Mouse (Mus musculus) ES-E14 (cell line): ENCODE data around the gene Gm27021. TPM values are rescaled to one million over a fixed set of nuclear protein-coding genes. Genes with fewer than 3 reads are reported as not detected.
A peak's percentile ranks its signal among the peaks of the same experiment; 100 is the strongest.

Source experiments
- DNase-seq: peaks from one replicate; pipeline ENCODE4 v3.0.0-alpha.2; 2013; ENCODE audit warnings: low read depth, low spot score
- H3K27ac ChIP-seq: 2 replicates; pipeline ENCODE4 v1.5.1; 2012; ENCODE audit warnings: low read depth, mild to moderate bottlenecking, low read length, moderate library complexity, mixed read lengths; ENCODE audit not compliant: poor library complexity, insufficient read depth, severe bottlenecking
- H3K36me3 ChIP-seq: 2 replicates; pipeline ENCODE4 v1.6.1; 2012; ENCODE audit warnings: mild to moderate bottlenecking, low read length, moderate library complexity, mixed read lengths; ENCODE audit not compliant: control insufficient read depth, poor library complexity, insufficient read depth, severe bottlenecking
- H3K4me1 ChIP-seq, 2 experiments: fragments of 150-350 bp in 1 of 2; sonication (generic) in 1 of 2; 2 replicates each; pipeline ENCODE4 v1.6.1; 2012; ENCODE audit warnings: low read length in 2 of 2, mild to moderate bottlenecking in 1 of 2, mixed read lengths in 1 of 2; ENCODE audit not compliant: control insufficient read depth in 2 of 2, insufficient read depth in 2 of 2, poor library complexity in 1 of 2
- H3K4me3 ChIP-seq, 2 experiments: fragments of 150-350 bp in 1 of 2; sonication (generic) in 1 of 2; 2 replicates each; pipeline ENCODE4 v1.5.1; 2012; ENCODE audit warnings: low read length in 2 of 2, low read depth in 1 of 2, mild to moderate bottlenecking in 1 of 2, mixed read lengths in 1 of 2; ENCODE audit not compliant: insufficient read depth in 1 of 2, poor library complexity in 1 of 2, severe bottlenecking in 1 of 2
- H3K9ac ChIP-seq: 2 replicates; pipeline ENCODE4 v1.6.1; 2012; ENCODE audit warnings: low read depth, mild to moderate bottlenecking, low read length, mixed read lengths; ENCODE audit not compliant: poor library complexity, insufficient read depth, severe bottlenecking
- H3K9me3 ChIP-seq: fragments of 150-350 bp; sonication (generic); 2 replicates; pipeline ENCODE4 v1.6.1; 2012; ENCODE audit warnings: low read depth, mild to moderate bottlenecking, low read length; ENCODE audit not compliant: control insufficient read depth, insufficient read depth
- CHD2 ChIP-seq: IDR thresholded peaks from 2 replicates; pipeline ENCODE4 v1.6.1; 2014; ENCODE audit warnings: mild to moderate bottlenecking, low read depth, low read length, inconsistent platforms
- HCFC1 ChIP-seq: IDR thresholded peaks from 2 replicates; pipeline ENCODE4 v1.6.1; 2012; ENCODE audit warnings: low read length, inconsistent platforms, borderline replicate concordance; ENCODE audit not compliant: insufficient read depth
- MAFK ChIP-seq: IDR thresholded peaks from 2 replicates; pipeline ENCODE4 v1.6.1; 2014; ENCODE audit warnings: mild to moderate bottlenecking, low read depth, low read length, inconsistent platforms; ENCODE audit not compliant: insufficient read depth
- ZC3H11A ChIP-seq: IDR thresholded peaks from 2 replicates; pipeline ENCODE4 v1.6.1; 2012; ENCODE audit warnings: low read depth, mild to moderate bottlenecking, inconsistent platforms, low read length, borderline replicate concordance
- ZNF384 ChIP-seq: IDR thresholded peaks from 2 replicates; pipeline ENCODE4 v1.6.1; 2012; ENCODE audit warnings: low read depth, low read length, inconsistent platforms
- in situ Hi-C, 2 experiments: fragments of 600-800 bp; cut with MboI; formaldehyde crosslinking; loops; one replicate each; pipeline ENCODE4 v1.15.1; 2025; ENCODE audit warnings: low sequenced_read_pairs in 2 of 2, inconsistent platforms in 1 of 2; ENCODE audit not compliant: unreplicated experiment in 2 of 2
- total RNA-seq: library from RNA; depleted of rRNA; stranded (reverse); fragments of 300-350 nt; gene quantifications from 2 replicates; pipeline ENCODE4 v1.2.3, GENCODE M21; 2012

Gene Gm27021
- total RNA-seq, 1 experiment, result 0.49 TPM

- H3K36me3 ChIP-seq, result no peaks in the 10 kb centered on the region
- TF ChIP-seq ZC3H11A, result no peak
- no peak for TF ChIP-seq CHD2
- TF ChIP-seq HCFC1, result no peak
- no peak for TF ChIP-seq ZNF384
- no peak for TF ChIP-seq MAFK
- H3K9me3 ChIP-seq, result no peaks in the 10 kb centered on the region
- H3K4me3 ChIP-seq, result no peak overlapping the region
- H3K9ac ChIP-seq, result no peak overlapping the region
- H3K27ac ChIP-seq, result no peak overlapping the region
- no peak for DNase-seq
- no peaks in the 10 kb centered on the region for H3K4me1 ChIP-seq
- in situ Hi-C loops, result loop anchor here (5.0 to 25.0 kb wide), 3 partner anchors 107 to 412 kb away; no protein-coding TSS in a partner anchor
Measured at GRCm38 (mm10) chr8:120679629-120680387, 11.9 kb upstream of the Gm27021 start.

GRCm38 (mm10) chr8:120678447-120678846 is 10.6 kb upstream of the Gm27021 start:
- H3K27ac ChIP-seq, result no peak overlapping the region
- TF ChIP-seq CHD2 (no peak), ZNF384 (no peak), MAFK (no peak), ZC3H11A (peak; percentile 41; the same call in 1 of the 2 replicates), HCFC1 (no peak)
- in situ Hi-C loops, result loop anchor here in 1 of 2 experiments (25.0 kb wide), 1 partner anchor 109 kb away; no protein-coding TSS in a partner anchor
- no peak overlapping the region for H3K9ac ChIP-seq
- no peaks in the 10 kb centered on the region for H3K9me3 ChIP-seq
- DNase-seq, result peak; percentile 91
- H3K36me3 ChIP-seq, result peaks cover 8% of the 10 kb centered on the region
- H3K4me3 ChIP-seq, result no peak overlapping the region
- H3K4me1 ChIP-seq, result no peaks in the 10 kb centered on the region; a peak in 1 of 4 replicates

- no peak overlapping the region for H3K27ac ChIP-seq
- TF ChIP-seq MAFK (no peak), CHD2 (no peak), ZNF384 (no peak), HCFC1 (no peak), ZC3H11A (no peak)
- no peak for DNase-seq
- H3K9me3 ChIP-seq, result no peaks in the 10 kb centered on the region
- no peak overlapping the region for H3K9ac ChIP-seq
- no peak overlapping the region for H3K4me3 ChIP-seq
- in situ Hi-C loops, result loop anchor here in 1 of 2 experiments (25.0 kb wide), 1 partner anchor 112 kb away; no protein-coding TSS in a partner anchor
- peaks cover 29% of the 10 kb centered on the region for H3K36me3 ChIP-seq
- H3K4me1 ChIP-seq, result peaks cover 0 to 12% of the 10 kb centered on the region in 2 experiments; a peak in 2 of 4 replicates
Measured at GRCm38 (mm10) chr8:120675718-120676117, 7.8 kb upstream of the Gm27021 start.

- TF ChIP-seq ZNF384 (no peak), ZC3H11A (no peak), CHD2 (no peak), MAFK (no peak), HCFC1 (no peak)
- in situ Hi-C loops, result no loop called here
- Histone ChIP-seq H3K36me3 (peaks cover 39% of the 10 kb centered on the region), H3K9me3 (no peaks in the 10 kb centered on the region), H3K4me1 (peaks cover 0 to 12% of the 10 kb centered on the region in 2 experiments; a peak in 2 of 4 replicates), H3K27ac (no peak overlapping the region), H3K9ac (no peak overlapping the region), H3K4me3 (no peak overlapping the region)
- no peak for DNase-seq
Measured at GRCm38 (mm10) chr8:120673298-120673697, 5.4 kb upstream of the Gm27021 start.
